Mouse (Mus musculus): ENCODE results near the gene Trim17. TPM values are rescaled to one million over a fixed set of nuclear protein-coding genes. Genes with fewer than 3 reads are reported as not detected.

The Trim17 gene
- 2.5 TPM in 1 of 2 replicates, not detected in the other for polyA plus RNA-seq (2012)

DNA sequence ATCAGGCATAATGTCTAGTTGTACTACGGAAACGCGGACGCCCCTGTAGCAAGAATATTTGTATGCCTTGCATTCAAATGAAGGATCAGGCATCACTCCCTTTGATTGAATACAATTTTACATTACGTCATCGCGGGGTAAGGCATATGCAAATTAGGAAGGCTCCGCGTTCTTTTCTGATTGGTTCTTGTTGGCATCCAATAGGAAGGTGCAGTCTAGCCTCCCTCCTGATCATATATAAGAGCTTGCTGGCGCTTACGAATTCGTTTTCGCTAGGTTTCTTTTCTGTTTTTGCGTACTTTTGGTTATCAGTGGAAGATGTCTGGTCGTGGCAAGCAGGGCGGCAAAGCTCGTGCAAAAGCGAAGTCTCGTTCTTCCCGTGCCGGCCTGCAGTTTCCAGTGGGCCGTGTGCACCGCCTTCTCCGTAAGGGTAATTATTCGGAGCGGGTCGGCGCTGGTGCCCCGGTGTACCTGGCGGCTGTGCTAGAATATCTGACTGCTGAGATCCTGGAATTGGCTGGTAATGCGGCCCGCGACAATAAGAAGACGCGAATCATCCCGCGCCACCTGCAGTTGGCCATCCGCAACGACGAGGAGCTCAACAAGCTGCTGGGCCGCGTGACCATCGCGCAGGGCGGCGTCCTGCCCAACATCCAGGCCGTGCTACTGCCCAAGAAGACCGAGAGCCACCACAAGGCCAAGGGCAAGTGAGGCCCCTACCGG lies at the start of gene Trim17, which contains the start of gene Hist3h2a:
TSS of gene Trim17 (plus strand) at position 266 of the 723 bp plus-strand sequence.
TSS of gene Hist3h2a (plus strand) at position 266 of the 723 bp plus-strand sequence.
- TF ChIP-seq GATA1 (IDR thresholded peaks at IDR 0.05; ENCODE audit: low read length) = no peak

DNA sequence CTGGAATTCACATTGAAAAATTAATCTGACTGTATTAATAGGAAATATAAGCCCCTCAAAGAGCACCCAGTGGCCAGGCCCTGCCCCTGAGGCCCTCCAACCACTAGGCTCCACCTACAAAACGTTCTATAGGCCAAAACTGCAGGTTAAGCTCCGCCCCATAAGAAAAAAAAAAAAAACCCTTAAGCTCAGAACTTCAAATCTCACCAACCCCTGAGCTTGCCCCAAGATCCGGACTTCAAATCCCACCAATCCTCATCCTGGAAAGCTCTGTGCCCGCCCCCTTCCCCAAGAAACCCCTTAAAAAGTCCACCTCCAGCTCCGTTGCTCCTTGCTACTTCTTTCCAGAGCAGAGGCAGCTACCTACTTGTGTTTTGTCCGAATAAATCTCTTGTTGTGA lies 49.6 kb upstream of the Trim17 start:
- no peak for TF ChIP-seq GATA1 (IDR thresholded peaks at IDR 0.05; ENCODE audit: low read length)

DNA sequence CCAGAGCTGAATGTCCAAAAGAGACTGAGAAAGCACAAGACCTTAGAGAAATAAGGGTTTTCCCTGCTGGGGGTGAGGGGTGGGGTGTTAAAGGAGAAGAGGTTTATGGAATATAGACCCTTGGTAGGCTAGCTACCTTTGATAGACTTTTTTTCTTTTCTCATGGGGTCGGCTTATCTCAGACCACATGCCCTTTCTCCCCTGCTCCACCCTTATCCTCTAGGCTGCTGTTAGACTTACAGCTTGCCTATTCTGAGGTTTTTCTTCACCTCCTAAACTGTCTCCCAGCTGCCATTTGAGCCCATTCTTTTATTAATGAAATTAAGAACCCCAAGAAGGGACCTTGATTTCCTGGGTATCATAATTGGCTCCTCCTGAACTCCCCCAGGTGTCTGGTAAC lies 40.7 kb upstream of the Trim17 start:
- TF ChIP-seq GATA1 (IDR thresholded peaks at IDR 0.05; ENCODE audit: low read length) = no peak

DNA sequence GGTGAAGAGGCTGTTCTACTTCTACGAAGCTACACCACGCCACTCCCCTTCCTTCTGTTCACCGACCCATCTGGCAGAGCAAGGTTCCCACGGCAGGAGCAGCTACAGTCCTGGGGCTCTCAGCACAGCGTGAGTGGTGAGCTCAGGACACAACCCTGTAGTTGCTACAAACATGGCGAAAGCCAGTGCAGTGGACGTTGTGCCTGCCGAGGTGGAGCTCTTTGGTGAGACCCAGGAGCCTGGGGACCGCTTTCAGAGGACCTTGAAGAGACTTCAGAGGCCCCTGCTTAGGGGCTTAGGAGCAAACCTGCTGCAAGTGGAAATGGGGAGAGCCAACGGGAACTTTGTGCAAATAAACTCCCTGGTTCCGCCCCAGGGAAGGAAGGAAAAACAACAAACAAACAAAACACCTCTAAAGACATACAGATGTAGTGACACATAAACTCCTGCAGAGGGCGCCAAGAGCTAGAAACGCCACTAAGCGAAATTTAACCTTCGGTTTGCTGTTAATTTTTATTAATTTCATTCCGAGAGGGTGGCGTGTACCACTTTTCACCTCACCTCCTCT lies 39.9 kb upstream of the Trim17 start:
- no peak for TF ChIP-seq GATA1 (IDR thresholded peaks at IDR 0.05; ENCODE audit: low read length)

DNA sequence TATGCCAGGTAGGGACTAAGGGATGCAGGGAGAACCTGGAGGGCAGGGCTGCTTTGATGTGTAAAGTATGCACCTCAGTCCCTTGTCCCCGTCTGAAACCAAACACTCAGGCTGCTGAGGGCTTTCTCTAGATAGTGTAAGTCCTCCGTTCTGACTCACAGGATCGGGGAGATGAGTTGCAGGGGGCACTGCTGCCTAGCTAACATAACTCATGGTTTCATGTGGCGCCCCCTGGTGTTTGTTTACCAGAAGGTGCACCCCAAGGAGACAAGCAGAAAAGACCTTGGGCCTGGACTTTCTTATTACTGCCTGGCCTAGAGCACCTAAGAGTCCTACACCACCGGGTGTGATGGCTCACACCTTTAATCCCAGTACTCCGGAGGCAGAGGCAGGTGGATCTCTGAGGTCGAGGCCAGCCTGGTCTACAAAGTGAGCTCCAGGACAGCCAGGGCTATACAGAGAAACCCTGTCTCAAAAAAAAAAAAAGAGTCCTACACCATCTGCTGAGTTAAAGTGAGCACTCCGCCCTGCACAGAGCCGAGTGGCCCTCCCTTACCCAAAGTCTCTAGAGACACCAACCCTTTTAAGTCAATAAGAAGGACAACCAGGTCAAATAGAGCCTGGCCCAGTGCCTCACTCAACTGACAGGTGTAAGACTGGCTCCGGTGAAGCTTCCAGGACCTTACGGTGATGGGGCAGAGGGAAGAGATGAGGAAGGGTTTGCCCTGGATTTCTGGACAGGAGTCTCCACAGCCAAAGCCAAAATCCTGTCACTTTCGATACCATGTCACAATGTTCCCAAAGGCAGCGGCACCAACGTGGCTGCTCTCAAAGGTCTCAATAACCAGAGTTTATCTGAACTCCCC lies 37.4 kb upstream of the Trim17 start:
- no peak for TF ChIP-seq GATA1 (IDR thresholded peaks at IDR 0.05; ENCODE audit: low read length)

DNA sequence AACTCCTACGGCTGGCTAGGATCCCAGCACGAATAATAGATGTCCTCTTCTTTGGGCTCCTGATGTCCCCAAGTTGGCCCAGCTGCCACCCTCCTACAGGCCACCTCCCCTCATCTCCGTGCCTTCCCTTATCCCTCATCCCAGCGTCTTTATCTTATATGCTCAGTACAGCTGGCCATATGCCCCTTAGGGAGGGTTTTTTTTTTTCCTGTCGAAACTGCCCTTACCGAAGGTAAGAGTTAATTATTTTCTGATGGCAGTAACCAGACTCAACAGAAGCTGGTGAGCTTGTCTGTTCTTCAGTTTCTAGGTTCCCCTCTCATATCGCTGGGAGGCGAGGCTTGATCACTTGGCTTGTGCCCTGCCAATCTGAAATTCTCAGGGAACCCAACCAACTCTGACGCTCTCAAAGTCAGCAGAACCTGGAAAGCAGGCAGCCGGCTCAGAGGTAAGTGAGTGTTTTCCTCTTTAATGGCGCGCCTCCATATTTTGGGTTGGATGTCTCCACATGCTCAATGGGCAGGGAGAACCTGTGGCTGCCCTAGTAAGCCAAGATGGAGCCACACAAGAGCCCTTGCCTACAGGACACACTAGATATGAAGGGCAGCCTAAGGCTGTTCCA lies 36.6 kb upstream of the Trim17 start, which contains the start of gene Btnl10:
TSS of gene Btnl10 (plus strand) at position 164 of the 622 bp plus-strand sequence.
- no peak for TF ChIP-seq GATA1 (IDR thresholded peaks at IDR 0.05; ENCODE audit: low read length)

DNA sequence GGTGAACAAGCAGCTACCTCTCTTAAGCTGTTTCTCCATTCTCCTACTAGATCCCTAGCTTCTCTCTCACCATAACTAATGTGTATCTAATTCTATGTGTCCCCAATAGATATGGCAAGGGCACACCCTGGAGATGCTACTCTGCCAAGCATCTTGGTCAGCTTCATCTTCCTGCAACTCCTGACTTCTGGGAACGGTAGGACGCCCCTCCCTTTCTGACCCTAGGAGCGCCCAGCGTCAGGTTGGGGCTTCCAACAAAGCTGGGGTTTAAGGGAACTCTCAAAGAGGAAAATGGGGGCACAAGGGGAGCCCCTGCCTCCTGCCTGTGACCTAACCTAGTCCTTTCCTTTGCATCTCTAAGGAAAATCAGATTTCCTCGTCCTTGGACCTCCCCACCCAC lies 35.7 kb upstream of the Trim17 start:
- TF ChIP-seq GATA1 (IDR thresholded peaks at IDR 0.05; ENCODE audit: low read length) = no peak

DNA sequence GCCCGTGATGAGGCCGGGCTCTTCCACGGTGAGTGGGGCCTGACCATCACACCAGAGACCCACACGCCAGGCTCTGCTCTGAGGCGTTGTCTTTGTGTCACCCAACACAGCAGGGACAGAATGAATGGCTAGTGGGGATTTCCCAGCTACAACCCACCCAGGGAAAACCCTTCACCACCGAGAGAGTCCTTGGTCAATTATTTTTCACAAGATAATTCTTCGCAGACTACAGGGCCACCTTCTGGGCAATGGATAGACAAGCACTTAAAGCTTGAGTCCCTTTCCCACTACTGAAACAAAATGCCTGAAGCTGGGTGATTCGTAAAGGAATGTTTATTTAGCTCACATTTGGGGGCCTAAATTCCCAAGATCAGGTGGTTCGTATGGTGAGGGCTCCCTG lies 32.1 kb upstream of the Trim17 start:
- no peak for TF ChIP-seq GATA1 (IDR thresholded peaks at IDR 0.05; ENCODE audit: low read length)

DNA sequence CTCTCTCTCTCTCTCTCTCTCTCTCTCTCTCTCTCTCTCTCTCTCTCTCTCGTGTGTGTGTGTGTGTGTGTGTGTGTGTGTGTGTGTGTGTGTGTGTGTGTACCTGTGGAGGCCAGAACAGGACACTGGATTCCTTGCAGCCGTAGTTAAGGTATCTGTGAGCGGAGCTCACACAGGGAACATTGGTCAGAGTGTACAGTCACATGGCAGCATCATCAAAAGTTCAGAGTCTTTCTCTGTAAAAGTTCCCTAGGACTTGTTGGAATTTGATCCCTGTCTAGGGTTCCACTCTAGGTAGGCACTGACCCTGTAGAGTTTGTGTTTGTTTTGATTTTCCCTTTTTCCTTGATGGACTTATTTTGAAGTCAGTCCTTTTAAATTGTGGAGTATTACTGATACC lies 27.8 kb upstream of the Trim17 start:
- TF ChIP-seq GATA1 (IDR thresholded peaks at IDR 0.05; ENCODE audit: low read length) = no peak

DNA sequence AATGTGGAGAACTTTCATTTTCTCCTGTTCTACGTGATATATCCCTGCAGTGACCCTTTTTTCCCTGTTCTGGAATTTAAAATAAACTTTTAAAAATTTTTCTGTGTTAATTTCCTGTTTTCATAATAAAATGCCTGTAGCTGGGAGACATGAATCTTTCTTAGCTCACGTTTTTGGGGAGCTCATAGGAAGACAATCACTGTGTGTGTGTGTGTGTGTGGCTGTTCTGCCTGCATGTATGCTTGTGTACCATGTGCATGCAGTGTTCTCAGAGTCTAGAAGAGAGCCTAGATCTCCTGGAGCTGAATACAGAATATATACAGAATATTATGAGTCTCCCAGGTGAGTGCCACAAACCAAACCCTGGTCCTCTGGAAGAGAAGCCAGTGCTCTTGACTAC lies 27.4 kb upstream of the Trim17 start:
- TF ChIP-seq GATA1 (IDR thresholded peaks at IDR 0.05; ENCODE audit: low read length) = no peak

DNA sequence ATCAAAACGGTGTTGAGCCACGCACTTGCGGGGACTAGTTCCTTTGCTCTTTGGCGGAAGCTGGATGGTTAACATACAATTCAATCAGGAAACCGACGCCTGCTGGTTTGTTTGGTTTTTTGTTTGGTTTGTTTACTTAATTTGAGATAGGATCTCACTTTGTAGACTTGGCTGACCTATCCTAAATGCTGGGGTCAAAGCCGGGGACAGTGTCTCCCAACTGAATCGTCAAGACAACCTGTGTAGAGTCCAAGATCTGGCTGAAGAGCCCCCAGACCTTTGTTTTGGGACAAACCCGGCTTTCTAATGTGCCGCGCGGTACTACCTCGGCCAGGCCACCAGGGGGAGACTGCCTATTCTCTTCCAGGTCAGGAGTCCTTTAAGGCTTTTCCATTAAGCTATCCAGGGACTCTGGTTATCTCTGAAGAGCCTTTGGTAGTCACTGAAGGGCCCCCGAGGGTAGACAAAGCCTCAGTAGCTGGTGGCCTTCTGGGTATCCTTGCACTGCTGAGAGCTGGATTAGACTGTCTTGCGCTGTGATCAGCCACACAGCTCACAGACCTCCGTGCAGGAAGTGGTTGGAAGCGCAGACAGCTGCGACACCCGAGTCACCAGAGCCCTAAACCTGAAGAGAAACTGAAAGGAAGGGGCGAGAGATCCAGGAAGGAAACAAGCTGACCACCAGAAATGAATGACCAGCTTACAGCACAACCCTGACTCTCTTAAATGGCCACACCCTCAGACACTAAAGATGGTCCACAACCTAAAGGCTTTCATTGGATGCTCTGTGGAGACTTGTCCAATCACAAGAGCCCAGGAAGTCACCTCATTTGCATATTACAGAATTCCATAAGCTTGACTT lies 26.5 kb upstream of the Trim17 start:
- no peak for TF ChIP-seq GATA1 (IDR thresholded peaks at IDR 0.05; ENCODE audit: low read length)

DNA sequence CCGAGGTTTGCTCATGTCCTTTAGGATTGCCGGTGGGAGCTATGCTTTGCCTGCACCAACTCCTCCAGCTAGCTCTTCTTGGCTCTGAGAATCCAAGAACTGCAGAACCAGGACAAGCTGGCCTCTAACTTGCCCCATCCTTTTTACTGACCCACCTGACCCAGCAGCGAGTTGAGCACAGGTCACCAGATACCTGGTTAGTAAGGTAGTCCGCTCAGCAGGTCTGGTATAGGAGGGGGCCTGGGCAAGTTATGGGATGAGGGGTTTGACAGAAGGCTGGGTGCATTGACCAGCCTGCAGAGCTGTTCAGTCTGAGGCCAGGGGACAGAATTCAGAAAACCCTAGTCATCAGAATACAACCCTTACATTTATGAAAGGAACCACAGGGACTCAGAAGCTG lies 25.4 kb upstream of the Trim17 start:
- no peak for TF ChIP-seq GATA1 (IDR thresholded peaks at IDR 0.05; ENCODE audit: low read length)

DNA sequence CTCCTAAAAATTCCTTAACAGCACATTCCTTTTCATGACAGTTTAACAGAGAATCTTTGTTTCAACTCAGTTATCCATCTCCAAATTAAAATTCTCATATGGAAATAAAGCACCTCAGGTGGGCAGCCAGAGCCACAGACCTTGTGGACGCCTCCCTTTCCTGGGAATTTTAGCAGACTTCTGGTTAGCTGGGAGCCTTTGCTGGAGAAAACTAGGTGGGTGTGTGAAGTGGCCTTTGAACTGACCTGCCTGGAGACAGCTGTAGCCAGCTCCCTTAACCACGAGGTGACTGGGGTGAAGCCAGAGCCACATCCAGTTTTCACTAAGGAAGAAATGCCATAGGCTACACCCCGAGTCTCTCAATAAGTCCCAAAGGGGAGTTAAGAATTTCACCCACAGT lies 24.8 kb upstream of the Trim17 start:
- no peak for TF ChIP-seq GATA1 (IDR thresholded peaks at IDR 0.05; ENCODE audit: low read length)

DNA sequence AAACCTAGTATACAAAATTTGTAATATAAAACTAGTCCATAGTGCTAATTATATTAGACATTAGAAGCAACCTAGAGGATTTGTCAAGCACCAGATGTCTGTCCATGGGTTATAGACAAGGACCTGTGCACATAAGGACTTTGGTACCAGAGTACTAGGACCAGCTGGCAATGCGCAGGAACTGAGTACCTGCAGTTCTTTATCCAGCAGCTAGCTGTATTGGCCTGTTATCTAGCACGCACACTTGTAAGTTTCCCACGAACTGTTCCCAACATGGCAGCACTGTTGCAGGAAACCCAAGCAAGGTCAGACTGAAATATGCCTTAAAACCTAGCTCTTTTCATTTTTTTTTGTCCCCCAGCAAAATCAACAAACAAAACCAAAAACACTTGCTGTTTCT lies 24.2 kb upstream of the Trim17 start:
- TF ChIP-seq GATA1 (IDR thresholded peaks at IDR 0.05; ENCODE audit: low read length) = no peak

DNA sequence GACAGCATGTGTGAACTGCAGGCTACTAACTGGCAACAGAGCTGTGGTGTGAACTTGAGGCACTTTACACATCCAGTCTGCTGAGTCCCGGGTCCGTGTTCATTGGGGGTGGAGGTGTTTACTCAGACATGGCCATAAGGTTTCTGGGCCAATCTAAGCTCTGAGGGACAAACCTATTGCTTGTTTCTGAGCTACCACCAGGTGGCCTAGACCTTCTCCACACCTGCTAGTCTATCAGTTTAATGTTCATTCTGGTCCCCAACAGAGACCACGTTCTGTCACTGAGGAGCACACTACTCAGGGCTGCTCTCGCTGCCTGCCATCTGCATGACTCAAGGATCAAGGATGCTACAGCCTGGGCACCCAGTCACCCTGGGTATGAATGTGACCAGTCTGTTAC lies 22.9 kb upstream of the Trim17 start:
- TF ChIP-seq GATA1 (IDR thresholded peaks at IDR 0.05; ENCODE audit: low read length) = no peak
